Mouse (Mus musculus): ENCODE results near the gene AU021092.

Gene AU021092

GRCm38 (mm10) chr16:5221403-5221802 is 696 bp downstream of the AU021092 start:
- TF ChIP-seq GATA4 (IDR thresholded peaks at IDR 0.05; ENCODE audit: insufficient replicate concordance, low read length) = no peak

GRCm38 (mm10) chr16:5217341-5218133 is 4.6 kb downstream of the AU021092 start:
- no peak for TF ChIP-seq GATA4 (IDR thresholded peaks at IDR 0.05; ENCODE audit: insufficient replicate concordance, low read length)

- no peak for TF ChIP-seq GATA4 (IDR thresholded peaks at IDR 0.05; ENCODE audit: insufficient replicate concordance, low read length)
These were observed 5.4 kb downstream of the AU021092 start for GRCm38 (mm10) chr16:5216686-5217085.

GRCm38 (mm10) chr16:5214126-5214525 is 8.0 kb downstream of the AU021092 start:
- TF ChIP-seq GATA4 (IDR thresholded peaks at IDR 0.05; ENCODE audit: insufficient replicate concordance, low read length) = no peak

GRCm38 (mm10) chr16:5212150-5212549 is 9.9 kb downstream of the AU021092 start:
- no peak for TF ChIP-seq GATA4 (IDR thresholded peaks at IDR 0.05; ENCODE audit: insufficient replicate concordance, low read length)

GRCm38 (mm10) chr16:5210365-5210764 is 11.7 kb downstream of the AU021092 start:
- no peak for TF ChIP-seq GATA4 (IDR thresholded peaks at IDR 0.05; ENCODE audit: insufficient replicate concordance, low read length)

GRCm38 (mm10) chr16:5206051-5206450 is 16.0 kb downstream of the AU021092 start:
- TF ChIP-seq GATA4 (IDR thresholded peaks at IDR 0.05; ENCODE audit: insufficient replicate concordance, low read length) = no peak

- no peak for TF ChIP-seq GATA4 (IDR thresholded peaks at IDR 0.05; ENCODE audit: insufficient replicate concordance, low read length)
These were observed 16.6 kb downstream of the AU021092 start for GRCm38 (mm10) chr16:5205431-5205970.

- no peak for TF ChIP-seq GATA4 (IDR thresholded peaks at IDR 0.05; ENCODE audit: insufficient replicate concordance, low read length)
These were observed 18.2 kb downstream of the AU021092 start, which contains the start of gene Nagpa for GRCm38 (mm10) chr16:5203668-5204433. Nagpa (minus strand) TSS chr16:5204012.

GRCm38 (mm10) chr16:5203200-5203599 is 18.9 kb downstream of the AU021092 start:
- TF ChIP-seq GATA4 (IDR thresholded peaks at IDR 0.05; ENCODE audit: insufficient replicate concordance, low read length) = no peak

- no peak for TF ChIP-seq GATA4 (IDR thresholded peaks at IDR 0.05; ENCODE audit: insufficient replicate concordance, low read length)
These were observed 19.4 kb downstream of the AU021092 start for GRCm38 (mm10) chr16:5202681-5203080.

GRCm38 (mm10) chr16:5195080-5195479 is 27.0 kb downstream of the AU021092 start:
- no peak for TF ChIP-seq GATA4 (IDR thresholded peaks at IDR 0.05; ENCODE audit: insufficient replicate concordance, low read length)

- TF ChIP-seq GATA4 (IDR thresholded peaks at IDR 0.05; ENCODE audit: insufficient replicate concordance, low read length) = no peak
These were observed 35.9 kb downstream of the AU021092 start for GRCm38 (mm10) chr16:5186234-5186633.

- no peak for TF ChIP-seq GATA4 (IDR thresholded peaks at IDR 0.05; ENCODE audit: insufficient replicate concordance, low read length)
These were observed 36.4 kb downstream of the AU021092 start for GRCm38 (mm10) chr16:5185691-5186090.

GRCm38 (mm10) chr16:5184956-5185355 is 37.1 kb downstream of the AU021092 start:
- no peak for TF ChIP-seq GATA4 (IDR thresholded peaks at IDR 0.05; ENCODE audit: insufficient replicate concordance, low read length)

- no peak for TF ChIP-seq GATA4 (IDR thresholded peaks at IDR 0.05; ENCODE audit: insufficient replicate concordance, low read length)
These were observed 38.0 kb downstream of the AU021092 start for GRCm38 (mm10) chr16:5184101-5184500.

Data from liver, adult (tissue).